Mouse (Mus musculus): ENCODE data around the gene Rilp. TPM values are rescaled to one million over a fixed set of nuclear protein-coding genes. Genes with fewer than 3 reads are reported as not detected.

Rilp gene
- polyA plus RNA-seq, 1 experiment from 2014 or later = 5.7 TPM

DNA sequence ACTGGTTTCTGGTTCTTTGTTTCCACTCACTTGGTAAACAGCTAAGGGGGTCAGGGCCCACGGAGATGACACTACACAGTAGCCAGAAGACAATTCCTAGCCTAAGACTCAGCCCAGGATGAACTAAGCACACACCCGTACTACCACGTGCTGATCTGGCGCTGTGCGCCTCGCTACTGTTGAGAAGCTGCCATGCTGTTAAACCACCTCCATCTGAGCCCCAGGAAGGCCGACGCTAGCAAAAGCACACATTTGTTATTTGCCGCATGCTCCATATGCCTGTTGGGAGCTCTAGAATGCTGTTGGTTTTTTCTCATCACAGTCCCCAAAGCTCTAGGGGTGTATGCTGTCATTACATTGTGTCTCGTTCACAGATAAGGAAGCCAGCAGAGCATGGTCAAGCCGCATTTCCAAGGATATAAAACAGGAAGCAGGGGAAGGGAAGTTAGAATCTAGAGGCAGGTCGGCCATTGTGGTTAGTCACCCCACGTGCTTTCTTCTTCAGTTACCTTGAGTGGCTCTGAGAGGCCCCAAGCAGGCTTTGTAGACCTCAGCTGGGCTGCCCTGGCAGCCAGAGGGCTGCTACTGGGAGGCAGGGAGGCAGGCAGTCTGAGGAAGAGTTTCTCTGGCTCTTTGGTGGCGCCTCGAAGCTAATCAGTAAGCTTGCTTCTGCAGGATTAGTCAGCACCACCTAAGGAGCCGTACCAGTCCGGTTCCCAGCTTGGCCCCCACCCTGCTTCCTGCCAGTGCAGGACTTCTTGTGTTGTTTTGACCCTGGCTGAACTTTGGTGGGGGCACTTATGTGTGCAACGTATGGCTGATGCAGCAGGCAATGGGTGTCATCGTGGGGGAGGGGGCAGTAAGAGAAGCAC lies 31.1 kb downstream of the Rilp start:
- H3K4me2 ChIP-seq (ENCODE audit: low read length) = no peak overlapping the region
- H3K27ac ChIP-seq (replicated peaks in 1 of 2; ENCODE audit: control insufficient read depth in 1 of 2, insufficient read depth in 1 of 2, low read depth in 2 of 2, low read length in 2 of 2) = peak overlapping the region in 1 of 2 experiments; percentile 48; a peak in 2 of 4 replicates
- H3K27me3 ChIP-seq (ENCODE audit: control insufficient read depth, insufficient read depth, low read length) = no peaks in the 10 kb centered on the region
- no peak overlapping the region for H3K4me3 ChIP-seq (ENCODE audit: control insufficient read depth in 1 of 2, insufficient read depth in 1 of 2, low read depth in 1 of 2, low read length in 2 of 2)
- H3K9me3 ChIP-seq (ENCODE audit: control insufficient read depth, low read length) = no peaks in the 10 kb centered on the region
- ATAC-seq (ENCODE audit: insufficient number of reproducible peaks, insufficient read depth, low FRiP score, low read depth) = no peak
- 59% methylated on average over 19 of the region's 19 CpGs for WGBS
- peaks cover 21 to 24% of the 10 kb centered on the region in 2 experiments for H3K4me1 ChIP-seq (ENCODE audit: control insufficient read depth in 2 of 2, insufficient read depth in 2 of 2, low read length in 2 of 2)
- no peak overlapping the region for H3K9ac ChIP-seq (ENCODE audit: low read length)
- H3K36me3 ChIP-seq (ENCODE audit: control insufficient read depth, insufficient read depth, low read length) = no peaks in the 10 kb centered on the region

DNA sequence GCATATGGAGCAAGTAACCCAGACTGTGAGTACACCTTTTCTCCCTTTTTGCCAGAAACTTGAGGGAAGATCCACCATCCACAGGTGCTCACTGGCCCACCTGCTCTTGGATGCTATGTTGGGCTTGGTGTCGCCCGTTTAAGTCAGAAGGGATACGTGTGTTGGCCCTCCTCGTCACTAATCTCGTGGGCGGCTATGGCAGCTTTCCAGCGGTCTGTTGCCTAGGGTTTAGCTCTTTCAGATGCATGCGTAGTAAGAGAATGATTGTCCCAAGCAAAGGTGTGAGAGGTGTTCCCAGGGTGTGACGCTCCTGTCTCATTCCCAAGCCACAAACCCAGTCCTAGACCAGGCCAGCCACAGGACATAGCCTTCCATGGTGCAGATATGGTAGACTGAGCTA lies 34.8 kb downstream of the Rilp start:
- WGBS = 74% methylated on average over 9 of the region's 9 CpGs
- Histone ChIP-seq H3K4me2 (ENCODE audit: low read length) (no peak overlapping the region), H3K4me3 (ENCODE audit: control insufficient read depth in 1 of 2, insufficient read depth in 1 of 2, low read depth in 1 of 2, low read length in 2 of 2) (no peak overlapping the region), H3K36me3 (ENCODE audit: control insufficient read depth, insufficient read depth, low read length) (no peaks in the 10 kb centered on the region), H3K9me3 (ENCODE audit: control insufficient read depth, low read length) (no peaks in the 10 kb centered on the region), H3K9ac (ENCODE audit: low read length) (no peak overlapping the region), H3K27ac (replicated peaks in 1 of 2; ENCODE audit: control insufficient read depth in 1 of 2, insufficient read depth in 1 of 2, low read depth in 2 of 2, low read length in 2 of 2) (no peak overlapping the region), H3K4me1 (ENCODE audit: control insufficient read depth in 2 of 2, insufficient read depth in 2 of 2, low read length in 2 of 2) (peaks cover 13 to 15% of the 10 kb centered on the region in 2 experiments), H3K27me3 (ENCODE audit: control insufficient read depth, insufficient read depth, low read length) (no peaks in the 10 kb centered on the region)
- ATAC-seq (ENCODE audit: insufficient number of reproducible peaks, insufficient read depth, low FRiP score, low read depth) = no peak

DNA sequence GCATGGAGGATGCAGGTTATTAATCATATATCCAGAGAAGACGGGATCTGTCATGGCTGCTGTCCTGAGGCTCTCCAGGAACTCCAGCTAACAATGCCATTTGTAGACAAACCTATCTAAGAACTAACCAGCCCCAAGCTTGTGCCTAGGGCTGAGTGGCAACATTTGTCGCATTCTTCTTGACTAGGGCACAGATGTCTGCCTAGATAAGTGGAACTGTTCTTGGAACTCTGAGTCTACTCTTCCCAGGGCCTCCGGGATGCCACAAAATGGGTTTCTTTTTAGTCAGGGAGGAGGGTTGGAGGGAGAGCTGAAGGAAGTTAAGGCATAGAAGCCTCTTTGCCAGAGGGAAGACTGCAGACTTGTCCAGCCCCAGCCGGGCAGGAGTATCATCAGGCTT lies 36.2 kb downstream of the Rilp start:
- Histone ChIP-seq H3K9ac (ENCODE audit: low read length) (no peak overlapping the region), H3K4me3 (ENCODE audit: control insufficient read depth in 1 of 2, insufficient read depth in 1 of 2, low read depth in 1 of 2, low read length in 2 of 2) (no peak overlapping the region), H3K9me3 (ENCODE audit: control insufficient read depth, low read length) (no peaks in the 10 kb centered on the region), H3K27me3 (ENCODE audit: control insufficient read depth, insufficient read depth, low read length) (no peaks in the 10 kb centered on the region), H3K27ac (replicated peaks in 1 of 2; ENCODE audit: control insufficient read depth in 1 of 2, insufficient read depth in 1 of 2, low read depth in 2 of 2, low read length in 2 of 2) (no peak overlapping the region), H3K36me3 (ENCODE audit: control insufficient read depth, insufficient read depth, low read length) (no peaks in the 10 kb centered on the region), H3K4me2 (ENCODE audit: low read length) (no peak overlapping the region), H3K4me1 (ENCODE audit: control insufficient read depth in 2 of 2, insufficient read depth in 2 of 2, low read length in 2 of 2) (peaks cover 15 to 17% of the 10 kb centered on the region in 2 experiments)
- WGBS = 68% methylated on average over 4 of the region's 4 CpGs
- ATAC-seq (ENCODE audit: insufficient number of reproducible peaks, insufficient read depth, low FRiP score, low read depth) = no peak

DNA sequence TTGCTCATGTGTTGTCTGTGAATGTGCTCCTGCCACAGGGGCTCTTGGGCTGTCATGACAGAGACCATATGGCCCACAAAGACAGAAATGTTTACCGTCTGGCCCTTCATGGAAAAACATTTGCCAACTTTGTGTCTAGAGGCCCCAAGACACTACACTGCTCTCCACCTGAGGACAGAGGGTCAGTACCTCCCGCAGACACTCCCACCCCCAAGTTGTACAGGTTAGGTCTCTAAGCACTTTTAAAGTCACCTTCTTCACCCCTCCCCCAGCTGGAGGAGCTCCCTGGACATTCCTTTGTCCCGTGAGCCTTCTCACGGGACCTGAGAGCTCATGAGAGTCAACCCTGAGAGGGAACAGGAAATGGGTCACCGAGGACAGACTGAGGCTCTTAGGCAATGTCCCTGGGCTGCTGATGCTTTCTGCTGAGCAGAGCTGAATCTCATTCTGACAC lies 39.8 kb downstream of the Rilp start:
- no peaks in the 10 kb centered on the region for H3K27me3 ChIP-seq (ENCODE audit: control insufficient read depth, insufficient read depth, low read length)
- H3K4me1 ChIP-seq (ENCODE audit: control insufficient read depth in 2 of 2, insufficient read depth in 2 of 2, low read length in 2 of 2) = peaks cover 24 to 27% of the 10 kb centered on the region in 2 experiments
- no peak overlapping the region for H3K9ac ChIP-seq (ENCODE audit: low read length)
- no peaks in the 10 kb centered on the region for H3K36me3 ChIP-seq (ENCODE audit: control insufficient read depth, insufficient read depth, low read length)
- 20% methylated on average over 5 of the region's 5 CpGs for WGBS
- H3K9me3 ChIP-seq (ENCODE audit: control insufficient read depth, low read length) = no peaks in the 10 kb centered on the region
- H3K4me3 ChIP-seq (ENCODE audit: control insufficient read depth in 1 of 2, insufficient read depth in 1 of 2, low read depth in 1 of 2, low read length in 2 of 2) = no peak overlapping the region
- no peak overlapping the region for H3K4me2 ChIP-seq (ENCODE audit: low read length)
- H3K27ac ChIP-seq (replicated peaks in 1 of 2; ENCODE audit: control insufficient read depth in 1 of 2, insufficient read depth in 1 of 2, low read depth in 2 of 2, low read length in 2 of 2) = peak overlapping the region in 1 of 2 experiments; percentile 47; a peak in 2 of 4 replicates
- ATAC-seq (ENCODE audit: insufficient number of reproducible peaks, insufficient read depth, low FRiP score, low read depth) = no peak

DNA sequence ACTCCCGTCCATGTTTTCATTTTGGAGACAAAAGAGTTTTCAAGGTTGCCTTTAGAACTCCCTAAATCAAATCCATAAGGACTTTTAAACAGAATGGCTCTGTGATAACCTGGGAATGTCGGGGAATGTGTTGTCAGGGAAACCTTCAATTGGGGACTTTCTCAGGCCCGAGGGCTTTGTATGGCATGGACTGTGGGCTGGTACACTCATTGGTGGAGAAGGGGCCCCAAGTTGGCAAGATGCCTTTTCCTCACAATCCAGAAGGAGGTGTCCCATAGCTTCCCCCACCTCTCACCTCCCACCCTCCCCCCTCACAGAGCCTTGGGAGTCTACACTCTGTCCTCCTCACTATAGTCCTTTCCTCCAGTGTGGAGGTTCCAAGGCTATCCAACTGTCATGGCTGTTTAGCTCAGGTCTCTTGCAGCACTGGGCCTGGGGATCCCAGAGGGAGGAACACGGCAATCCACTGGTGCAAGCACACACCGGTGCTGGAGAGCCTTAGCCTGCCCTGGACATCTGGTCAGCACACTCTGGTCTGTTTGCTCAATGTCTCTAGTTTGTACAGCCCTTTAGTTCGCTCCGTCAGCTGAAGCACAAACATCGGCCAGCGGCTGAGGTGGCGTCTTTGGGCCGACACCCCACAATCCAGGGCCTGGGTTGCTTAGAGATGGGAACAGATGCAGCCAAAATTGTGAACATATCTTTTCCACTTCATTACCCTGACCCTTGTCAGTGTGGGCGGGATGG lies 40.5 kb downstream of the Rilp start:
- Histone ChIP-seq H3K4me2 (ENCODE audit: low read length) (no peak overlapping the region), H3K9me3 (ENCODE audit: control insufficient read depth, low read length) (no peaks in the 10 kb centered on the region), H3K4me1 (ENCODE audit: control insufficient read depth in 2 of 2, insufficient read depth in 2 of 2, low read length in 2 of 2) (peaks cover 24 to 27% of the 10 kb centered on the region in 2 experiments), H3K36me3 (ENCODE audit: control insufficient read depth, insufficient read depth, low read length) (no peaks in the 10 kb centered on the region), H3K4me3 (ENCODE audit: control insufficient read depth in 1 of 2, insufficient read depth in 1 of 2, low read depth in 1 of 2, low read length in 2 of 2) (no peak overlapping the region), H3K9ac (ENCODE audit: low read length) (no peak overlapping the region), H3K27me3 (ENCODE audit: control insufficient read depth, insufficient read depth, low read length) (no peaks in the 10 kb centered on the region), H3K27ac (replicated peaks in 1 of 2; ENCODE audit: control insufficient read depth in 1 of 2, insufficient read depth in 1 of 2, low read depth in 2 of 2, low read length in 2 of 2) (no peak overlapping the region)
- no peak for ATAC-seq (ENCODE audit: insufficient number of reproducible peaks, insufficient read depth, low FRiP score, low read depth)
- WGBS = 77% methylated on average over 12 of the region's 12 CpGs

DNA sequence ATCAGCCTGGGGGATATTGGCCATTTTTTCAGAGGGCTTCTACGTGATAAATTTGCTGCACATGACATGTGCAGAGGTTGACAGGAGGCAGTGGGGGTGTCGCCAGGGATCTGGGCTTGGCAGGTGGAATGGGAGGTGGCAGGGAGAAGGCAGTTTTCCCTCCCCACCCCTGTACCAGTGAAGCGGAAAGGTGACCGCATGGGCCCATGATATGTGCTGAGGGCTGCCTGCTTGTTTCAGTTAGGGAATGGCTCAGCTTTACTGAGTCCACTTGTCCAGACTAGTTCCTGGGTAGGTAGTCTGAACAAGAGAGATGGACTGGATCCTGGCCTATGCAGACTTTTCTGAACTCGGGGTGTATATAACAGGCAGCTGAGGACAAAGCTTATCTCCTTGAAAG lies 41.4 kb downstream of the Rilp start:
- Histone ChIP-seq H3K4me1 (ENCODE audit: control insufficient read depth in 2 of 2, insufficient read depth in 2 of 2, low read length in 2 of 2) (peaks cover 24 to 27% of the 10 kb centered on the region in 2 experiments), H3K27ac (replicated peaks in 1 of 2; ENCODE audit: control insufficient read depth in 1 of 2, insufficient read depth in 1 of 2, low read depth in 2 of 2, low read length in 2 of 2) (peak overlapping the region in 1 of 2 experiments; percentile 61; a peak in 1 of 4 replicates), H3K9ac (ENCODE audit: low read length) (no peak overlapping the region), H3K9me3 (ENCODE audit: control insufficient read depth, low read length) (no peaks in the 10 kb centered on the region), H3K27me3 (ENCODE audit: control insufficient read depth, insufficient read depth, low read length) (no peaks in the 10 kb centered on the region), H3K36me3 (ENCODE audit: control insufficient read depth, insufficient read depth, low read length) (no peaks in the 10 kb centered on the region), H3K4me3 (ENCODE audit: control insufficient read depth in 1 of 2, insufficient read depth in 1 of 2, low read depth in 1 of 2, low read length in 2 of 2) (no peak overlapping the region), H3K4me2 (ENCODE audit: low read length) (no peak overlapping the region)
- ATAC-seq (ENCODE audit: insufficient number of reproducible peaks, insufficient read depth, low FRiP score, low read depth) = no peak
- WGBS = 88% methylated on average over 5 of the region's 5 CpGs

DNA sequence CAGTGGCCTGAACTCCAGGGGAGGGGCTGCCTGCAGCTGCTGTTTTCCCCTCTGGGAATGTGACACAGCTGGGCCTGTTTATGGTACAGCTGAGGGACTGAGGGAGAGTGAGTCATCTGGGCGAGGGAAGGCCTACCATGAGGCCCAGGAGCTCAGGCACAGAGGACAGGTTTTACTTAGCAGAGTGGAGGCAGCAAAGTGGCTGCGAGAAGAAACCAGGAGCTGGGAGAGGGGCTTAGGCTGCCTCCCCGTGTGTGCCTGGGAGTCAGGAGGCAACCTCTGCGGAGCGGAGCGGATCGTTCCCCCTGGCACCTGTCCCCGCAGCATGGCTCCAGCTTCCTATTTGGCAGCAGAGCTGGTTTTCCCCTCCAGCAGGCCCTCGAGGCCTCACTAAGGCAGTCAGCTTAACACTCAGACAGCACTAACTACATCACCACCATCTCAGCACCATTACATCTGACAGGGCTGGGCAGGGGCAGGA lies 42.1 kb downstream of the Rilp start:
- Histone ChIP-seq H3K4me1 (ENCODE audit: control insufficient read depth in 2 of 2, insufficient read depth in 2 of 2, low read length in 2 of 2) (peaks cover 24 to 27% of the 10 kb centered on the region in 2 experiments), H3K9ac (ENCODE audit: low read length) (peak overlapping the region; percentile 41; the same call in 1 of the 2 replicates), H3K4me3 (ENCODE audit: control insufficient read depth in 1 of 2, insufficient read depth in 1 of 2, low read depth in 1 of 2, low read length in 2 of 2) (no peak overlapping the region), H3K36me3 (ENCODE audit: control insufficient read depth, insufficient read depth, low read length) (no peaks in the 10 kb centered on the region), H3K27ac (replicated peaks in 1 of 2; ENCODE audit: control insufficient read depth in 1 of 2, insufficient read depth in 1 of 2, low read depth in 2 of 2, low read length in 2 of 2) (peak overlapping the region; percentile 6 to 61; a peak in 2 of 4 replicates), H3K4me2 (ENCODE audit: low read length) (no peak overlapping the region), H3K9me3 (ENCODE audit: control insufficient read depth, low read length) (no peaks in the 10 kb centered on the region), H3K27me3 (ENCODE audit: control insufficient read depth, insufficient read depth, low read length) (no peaks in the 10 kb centered on the region)
- WGBS = 55% methylated on average over 9 of the region's 9 CpGs
- ATAC-seq (ENCODE audit: insufficient number of reproducible peaks, insufficient read depth, low FRiP score, low read depth) = 0 out of 2 replicates have a peak, but pooled peaks have one; percentile 24
